Mouse (Mus musculus): ENCODE data around the gene AW822073. TPM values are rescaled to one million over a fixed set of nuclear protein-coding genes. Genes with fewer than 3 reads are reported as not detected.

AW822073 gene
- polyA plus RNA-seq, 1 experiment from 2014 or later, result not detected

- 80% methylated on average over 5 of the region's 5 CpGs for WGBS
- H3K4me1 ChIP-seq, result no peaks in the 10 kb centered on the region
- no peak overlapping the region for H3K27ac ChIP-seq
- no peak for ATAC-seq (ENCODE audit: low FRiP score, low read depth)
- no peaks in the 10 kb centered on the region for H3K36me3 ChIP-seq
- H3K4me2 ChIP-seq (replicated peaks), result no peak overlapping the region
- no peaks in the 10 kb centered on the region for H3K27me3 ChIP-seq
- no peaks in the 10 kb centered on the region for H3K9me3 ChIP-seq
- no peak overlapping the region for H3K4me3 ChIP-seq
- H3K9ac ChIP-seq, result no peak overlapping the region
Observed at GRCm38 (mm10) chr10:58214934-58215333, 9.8 kb downstream of the AW822073 start.

GRCm38 (mm10) chr10:58214497-58214896 is 10.2 kb downstream of the AW822073 start:
- H3K4me3 ChIP-seq, result no peak overlapping the region
- H3K4me1 ChIP-seq, result no peaks in the 10 kb centered on the region
- H3K27ac ChIP-seq, result no peak overlapping the region
- H3K9ac ChIP-seq, result no peak overlapping the region
- no peak for ATAC-seq (ENCODE audit: low FRiP score, low read depth)
- no peaks in the 10 kb centered on the region for H3K9me3 ChIP-seq
- H3K36me3 ChIP-seq, result no peaks in the 10 kb centered on the region
- H3K4me2 ChIP-seq (replicated peaks), result no peak overlapping the region
- no peaks in the 10 kb centered on the region for H3K27me3 ChIP-seq

GRCm38 (mm10) chr10:58212230-58212629 is 12.5 kb downstream of the AW822073 start:
- Histone ChIP-seq H3K9me3 (no peaks in the 10 kb centered on the region), H3K27me3 (no peaks in the 10 kb centered on the region), H3K27ac (no peak overlapping the region), H3K4me3 (no peak overlapping the region), H3K9ac (no peak overlapping the region), H3K4me2 (replicated peaks) (no peak overlapping the region), H3K36me3 (no peaks in the 10 kb centered on the region), H3K4me1 (no peaks in the 10 kb centered on the region)
- 72% methylated on average over 7 of the region's 7 CpGs for WGBS
- ATAC-seq (ENCODE audit: low FRiP score, low read depth), result no peak

- no peak overlapping the region for H3K4me2 ChIP-seq (replicated peaks)
- no peak for ATAC-seq (ENCODE audit: low FRiP score, low read depth)
- H3K4me1 ChIP-seq, result no peaks in the 10 kb centered on the region
- no peak overlapping the region for H3K27ac ChIP-seq
- H3K4me3 ChIP-seq, result no peak overlapping the region
- WGBS, result 87% methylated on average over 2 of the region's 2 CpGs
- H3K27me3 ChIP-seq, result no peaks in the 10 kb centered on the region
- no peak overlapping the region for H3K9ac ChIP-seq
- 0 out of 2 replicates have a peak, but pooled peaks cover 3% of the 10 kb centered on the region for H3K9me3 ChIP-seq
- H3K36me3 ChIP-seq, result no peaks in the 10 kb centered on the region
Observed at GRCm38 (mm10) chr10:58211213-58211612, 13.5 kb downstream of the AW822073 start.

GRCm38 (mm10) chr10:58210514-58210913 is 14.2 kb downstream of the AW822073 start:
- no peak overlapping the region for H3K27ac ChIP-seq
- no peaks in the 10 kb centered on the region for H3K27me3 ChIP-seq
- H3K4me1 ChIP-seq, result no peaks in the 10 kb centered on the region
- no peak overlapping the region for H3K9ac ChIP-seq
- no peaks in the 10 kb centered on the region for H3K36me3 ChIP-seq
- 66% methylated on average over 1 of the region's 1 CpGs for WGBS
- no peak overlapping the region for H3K4me3 ChIP-seq
- H3K9me3 ChIP-seq, result peaks cover 8% of the 10 kb centered on the region; the same call in 1 of the 2 replicates
- no peak overlapping the region for H3K4me2 ChIP-seq (replicated peaks)
- no peak for ATAC-seq (ENCODE audit: low FRiP score, low read depth)

GRCm38 (mm10) chr10:58209710-58210467 is 14.8 kb downstream of the AW822073 start:
- Histone ChIP-seq H3K27ac (no peak overlapping the region), H3K4me3 (no peak overlapping the region), H3K36me3 (no peaks in the 10 kb centered on the region), H3K9me3 (peaks cover 8% of the 10 kb centered on the region; the same call in 1 of the 2 replicates), H3K4me1 (no peaks in the 10 kb centered on the region), H3K27me3 (no peaks in the 10 kb centered on the region), H3K9ac (no peak overlapping the region), H3K4me2 (replicated peaks) (no peak overlapping the region)
- WGBS, result 81% methylated on average over 2 of the region's 2 CpGs
- ATAC-seq (ENCODE audit: low FRiP score, low read depth), result no peak; the same call in 1 of the 2 replicates

- no peaks in the 10 kb centered on the region for H3K4me1 ChIP-seq
- H3K4me2 ChIP-seq (replicated peaks), result no peak overlapping the region
- no peak overlapping the region for H3K9ac ChIP-seq
- peaks cover 8% of the 10 kb centered on the region; the same call in 1 of the 2 replicates for H3K9me3 ChIP-seq
- no peaks in the 10 kb centered on the region for H3K27me3 ChIP-seq
- 86% methylated on average over 4 of the region's 4 CpGs for WGBS
- H3K4me3 ChIP-seq, result no peak overlapping the region
- no peak overlapping the region for H3K27ac ChIP-seq
- ATAC-seq (ENCODE audit: low FRiP score, low read depth), result no peak
- no peaks in the 10 kb centered on the region for H3K36me3 ChIP-seq
Observed at GRCm38 (mm10) chr10:58206639-58207404, 17.9 kb downstream of the AW822073 start.

GRCm38 (mm10) chr10:58205986-58206385 is 18.7 kb downstream of the AW822073 start:
- no peak overlapping the region for H3K27ac ChIP-seq
- no peaks in the 10 kb centered on the region for H3K36me3 ChIP-seq
- H3K4me3 ChIP-seq, result no peak overlapping the region
- H3K4me1 ChIP-seq, result no peaks in the 10 kb centered on the region
- 39% methylated on average over 1 of the region's 1 CpGs for WGBS
- no peaks in the 10 kb centered on the region for H3K27me3 ChIP-seq
- no peak for ATAC-seq (ENCODE audit: low FRiP score, low read depth)
- H3K9ac ChIP-seq, result no peak overlapping the region
- peaks cover 8% of the 10 kb centered on the region; the same call in 1 of the 2 replicates for H3K9me3 ChIP-seq
- no peak overlapping the region for H3K4me2 ChIP-seq (replicated peaks)

Other genes with a start within 250 kb of the AW822073 start
- not detected in 2 replicates for gene Duxf3, start 7.7 kb upstream of the AW822073 start, polyA plus RNA-seq (2015; fragmentation: Nextera tagmentation; extraction: Ambion mirVana)
- not detected in 2 replicates for gene Gm4981, start 11.8 kb upstream of the AW822073 start, polyA plus RNA-seq (2015; fragmentation: Nextera tagmentation; extraction: Ambion mirVana)
- gene Gcc2, start 30.6 kb upstream of the AW822073 start, polyA plus RNA-seq (2015; fragmentation: Nextera tagmentation; extraction: Ambion mirVana), result 67.0 and 71.3 TPM in 2 replicates
- 141 and 147 TPM in 2 replicates for gene Lims1, start 98.5 kb upstream of the AW822073 start, polyA plus RNA-seq (2015; fragmentation: Nextera tagmentation; extraction: Ambion mirVana)
- gene Ranbp2, start 222.0 kb upstream of the AW822073 start, polyA plus RNA-seq (2015; fragmentation: Nextera tagmentation; extraction: Ambion mirVana), result 24.8 and 26.2 TPM in 2 replicates

All from limb, embryonic 13.5 days (tissue).